Mouse (Mus musculus) heart, adult 2 months (tissue): ENCODE data around the gene Denr. TPM values are rescaled to one million over a fixed set of nuclear protein-coding genes. Genes with fewer than 3 reads are reported as not detected.

Experiments used
- DNase-seq, 2 experiments: peaks; one replicate each; pipeline ENCODE4 v3.0.0; 2021
- H3K27ac ChIP-seq: fragments of 200-600 bp; 2 replicates; pipeline ENCODE4 v1.8.1; 2022
- H3K27me3 ChIP-seq: fragments of 200-500 bp; 2 replicates; pipeline ENCODE4 v1.6.1; 2012; ENCODE audit warnings: mild to moderate bottlenecking, low read length, inconsistent platforms, mixed read lengths; ENCODE audit not compliant: control insufficient read depth, insufficient read depth
- H3K36me3 ChIP-seq: fragments of 200-500 bp; 2 replicates; pipeline ENCODE4 v1.6.1; 2012; ENCODE audit warnings: low read length, inconsistent platforms; ENCODE audit not compliant: control insufficient read depth, insufficient read depth
- H3K4me1 ChIP-seq: fragments of 200-500 bp; 2 replicates; pipeline ENCODE4 v1.6.1; 2011; ENCODE audit warnings: low read length; ENCODE audit not compliant: control insufficient read depth, insufficient read depth
- H3K4me3 ChIP-seq: fragments of 200-600 bp; 2 replicates; pipeline ENCODE4 v1.8.1; 2022
- H3K79me2 ChIP-seq: fragments of 200-500 bp; replicated peaks from 2 replicates; pipeline ENCODE4 v1.6.1; 2012; ENCODE audit warnings: mild to moderate bottlenecking, inconsistent platforms, low read length, moderate library complexity, mixed read lengths; ENCODE audit not compliant: control insufficient read depth, insufficient read depth
- H3K9ac ChIP-seq: fragments of 200-500 bp; 2 replicates; pipeline ENCODE4 v1.6.1; 2012; ENCODE audit warnings: low read depth, mild to moderate bottlenecking, control low read depth, inconsistent platforms, low read length, mixed read lengths
- CTCF ChIP-seq: fragments of 200-600 bp; IDR thresholded peaks from 2 replicates; pipeline ENCODE4 v1.8.1; 2022; ENCODE audit warnings: antibody characterized with exemption, mild to moderate bottlenecking, moderate library complexity
- EP300 ChIP-seq: fragments of 200-500 bp; IDR thresholded peaks from 2 replicates; pipeline ENCODE4 v1.6.1; 2011; ENCODE audit warnings: low read depth, low read length, control low read depth; ENCODE audit not compliant: insufficient read depth
- POLR2A ChIP-seq: fragments of 200-500 bp; IDR thresholded peaks from 2 replicates; pipeline ENCODE4 v1.6.1; 2011; ENCODE audit warnings: mild to moderate bottlenecking, low read depth, low read length, control low read depth; ENCODE audit not compliant: insufficient read depth
- WGBS: fragments of 180-500 bp; shearing (Covaris S2); methylation state at CpG from one replicate; pipeline ENCODE4 v1.1.7; 2018; 5-methylcytosine and 5-hydroxymethylcytosine counted together
- intact Hi-C: fragments of 180-260 bp; cut with DNase I; formaldehyde crosslinking; loops from one replicate; pipeline ENCODE4 v1.15.1; 2025
- polyA plus RNA-seq: library from polyadenylated mRNA; depleted of rRNA; stranded (reverse); fragments of >200 nt; gene quantifications from 2 replicates; pipeline ENCODE4 v1.2.3, GENCODE M21; 2012
- total RNA-seq, 2 experiments: library from RNA; stranded (reverse); gene quantifications; 2 replicates each; pipeline ENCODE4 v1.2.3; 2021

Gene Denr
- total and polyA plus RNA-seq, 3 experiments: 35.1 to 58.8 (median 49.6) TPM

DNA sequence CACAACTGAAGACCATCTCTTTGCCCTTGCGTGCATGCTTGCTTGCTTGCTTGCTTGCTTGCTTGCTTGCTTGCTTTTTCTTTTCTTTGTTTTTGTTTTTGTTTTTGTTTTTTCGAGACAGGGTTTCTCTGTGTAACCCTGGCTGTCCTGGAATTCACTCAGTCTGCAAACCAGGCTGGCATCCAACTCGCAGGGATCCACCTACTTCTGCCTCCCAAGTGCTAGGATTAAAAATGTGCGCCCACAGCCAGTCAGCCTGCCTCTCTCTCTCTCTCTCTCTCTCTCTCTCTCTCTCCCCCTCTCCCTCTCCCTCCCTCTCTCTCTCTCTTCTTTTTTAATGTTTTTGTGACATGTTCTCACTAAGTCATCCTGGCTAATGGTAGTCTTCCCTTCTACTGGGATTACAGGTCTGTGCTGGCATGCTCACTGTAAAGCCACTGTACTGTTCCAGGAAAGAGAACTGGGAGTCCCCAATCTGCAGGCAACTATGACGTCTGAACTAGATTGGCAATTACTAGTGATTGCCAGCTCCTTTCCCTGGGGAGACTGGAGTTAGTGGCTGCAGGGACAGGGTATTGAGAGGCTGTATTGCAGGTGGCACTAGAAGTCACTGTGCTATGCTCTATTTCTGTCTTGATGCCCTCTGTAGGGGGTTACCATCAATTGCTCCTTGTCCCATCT lies 45.5 kb downstream of the Denr start:
- Histone ChIP-seq H3K27me3 (no peaks in the 10 kb centered on the region), H3K79me2 (no peaks in the 10 kb centered on the region), H3K27ac (no peak overlapping the region), H3K9ac (no peak overlapping the region), H3K36me3 (no peaks in the 10 kb centered on the region), H3K4me3 (no peak overlapping the region), H3K4me1 (no peaks in the 10 kb centered on the region; the same call in 1 of the 2 replicates)
- WGBS: 54% methylated on average over 5 of the region's 5 CpGs
- DNase-seq: no peak
- intact Hi-C loops: no loop called here
- TF ChIP-seq EP300 (no peak), POLR2A (no peak), CTCF (no peak)

DNA sequence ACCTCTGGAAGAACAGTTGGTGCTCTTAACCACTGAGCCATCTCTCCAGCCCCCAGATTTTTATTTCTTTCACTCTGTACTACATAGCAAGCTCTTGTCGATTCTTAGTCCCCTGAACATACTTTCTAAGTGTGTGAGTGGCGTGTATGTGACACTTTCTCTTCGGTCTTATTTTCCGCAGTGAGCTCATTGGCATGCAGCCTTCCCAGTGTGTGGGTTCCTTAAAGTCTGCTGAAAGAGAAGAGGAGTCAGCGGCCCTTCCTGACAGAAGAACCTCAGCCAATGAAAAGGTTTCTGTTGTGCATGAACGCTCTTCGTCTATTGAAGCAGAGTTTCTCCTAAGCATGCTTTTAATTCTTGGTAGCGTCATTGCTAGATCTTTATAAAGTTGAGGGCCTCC lies 50.2 kb downstream of the Denr start:
- intact Hi-C loops: no loop called here
- 94% methylated on average over 8 of the region's 8 CpGs for WGBS
- H3K27ac ChIP-seq: no peak overlapping the region
- no peaks in the 10 kb centered on the region; the same call in 1 of the 2 replicates for H3K4me1 ChIP-seq
- H3K27me3 ChIP-seq: no peaks in the 10 kb centered on the region
- H3K4me3 ChIP-seq: no peak overlapping the region
- no peak for DNase-seq
- TF ChIP-seq POLR2A (no peak), EP300 (no peak), CTCF (no peak)
- no peak overlapping the region for H3K9ac ChIP-seq
- H3K36me3 ChIP-seq: no peaks in the 10 kb centered on the region
- H3K79me2 ChIP-seq: no peaks in the 10 kb centered on the region

DNA sequence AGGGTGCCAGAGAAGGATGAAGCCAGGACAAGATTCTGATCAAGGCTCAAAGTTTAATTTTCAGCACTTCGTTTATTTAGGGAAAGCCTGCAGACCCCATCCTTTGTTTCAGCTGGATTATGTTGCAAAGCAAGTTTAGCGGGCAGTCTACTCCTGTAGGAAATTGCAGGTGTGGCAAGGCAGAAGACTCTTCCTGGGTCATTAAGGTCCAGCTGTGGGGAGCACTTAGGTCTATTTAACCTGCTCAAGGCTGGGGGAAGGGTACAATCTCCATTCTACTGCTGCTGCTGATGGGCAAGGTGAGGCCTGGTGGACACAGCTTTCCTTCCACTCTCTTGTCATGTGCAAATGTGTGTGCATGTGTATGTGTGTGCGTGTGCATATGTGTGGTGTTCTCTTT lies 52.0 kb downstream of the Denr start:
- whole genome bisulfite sequencing: 92% methylated on average over 3 of the region's 3 CpGs
- no peak overlapping the region for H3K4me3 ChIP-seq
- no peaks in the 10 kb centered on the region for H3K27me3 ChIP-seq
- H3K27ac ChIP-seq: no peak overlapping the region
- H3K9ac ChIP-seq: no peak overlapping the region
- no peaks in the 10 kb centered on the region for H3K79me2 ChIP-seq
- H3K36me3 ChIP-seq: no peaks in the 10 kb centered on the region
- intact Hi-C loops: no loop called here
- DNase-seq: no peak
- H3K4me1 ChIP-seq: no peaks in the 10 kb centered on the region
- no peak for TF ChIP-seq EP300
- no peak for TF ChIP-seq POLR2A
- TF ChIP-seq CTCF: no peak

DNA sequence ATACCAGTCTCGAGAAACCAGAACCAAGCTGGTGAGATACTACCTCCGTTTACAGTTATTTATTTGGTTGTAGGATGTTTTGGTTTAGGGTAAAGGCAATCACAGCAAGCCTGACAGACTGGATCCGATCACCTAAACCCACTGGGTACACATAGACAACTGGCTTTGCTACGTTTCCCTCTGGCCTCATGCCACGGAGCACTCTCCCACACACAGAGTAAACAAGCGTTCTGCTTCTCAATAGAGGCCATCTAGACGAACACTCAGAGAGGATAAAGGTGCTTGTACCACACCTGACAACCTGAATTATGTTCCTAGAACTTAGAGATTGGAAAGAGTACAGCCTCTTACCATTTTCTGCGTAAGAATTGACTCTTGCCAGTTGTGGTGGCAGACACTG lies 53.2 kb downstream of the Denr start:
- no peaks in the 10 kb centered on the region for H3K27me3 ChIP-seq
- intact Hi-C loops: no loop called here
- H3K4me3 ChIP-seq: no peak overlapping the region
- no peak overlapping the region for H3K27ac ChIP-seq
- no peak for DNase-seq
- WGBS: 77% methylated on average over 8 of the region's 8 CpGs
- TF ChIP-seq CTCF: no peak
- TF ChIP-seq POLR2A: no peak
- TF ChIP-seq EP300: no peak
- no peaks in the 10 kb centered on the region for H3K36me3 ChIP-seq
- no peak overlapping the region for H3K9ac ChIP-seq
- H3K4me1 ChIP-seq: no peaks in the 10 kb centered on the region
- no peaks in the 10 kb centered on the region for H3K79me2 ChIP-seq

- Histone ChIP-seq H3K4me1 (no peaks in the 10 kb centered on the region), H3K27me3 (no peaks in the 10 kb centered on the region), H3K4me3 (no peak overlapping the region), H3K79me2 (no peaks in the 10 kb centered on the region), H3K27ac (no peak overlapping the region), H3K9ac (no peak overlapping the region), H3K36me3 (no peaks in the 10 kb centered on the region)
- TF ChIP-seq POLR2A: no peak
- no peak for TF ChIP-seq CTCF
- TF ChIP-seq EP300: no peak
- no peak for DNase-seq
- WGBS: 85% methylated on average over 12 of the region's 12 CpGs
- intact Hi-C loops: no loop called here
Observed at GRCm38 (mm10) chr5:123961046-123961445, 54.1 kb downstream of the Denr start.

GRCm38 (mm10) chr5:123964208-123964607 lies 57.2 kb downstream of the Denr start:
- H3K36me3 ChIP-seq: no peaks in the 10 kb centered on the region
- 88% methylated on average over 4 of the region's 4 CpGs for WGBS
- no peak for DNase-seq
- H3K27ac ChIP-seq: no peak overlapping the region
- H3K27me3 ChIP-seq: no peaks in the 10 kb centered on the region
- no peak for TF ChIP-seq EP300
- no peak for TF ChIP-seq CTCF
- TF ChIP-seq POLR2A: no peak
- H3K4me3 ChIP-seq: no peak overlapping the region
- H3K9ac ChIP-seq: no peak overlapping the region
- no peaks in the 10 kb centered on the region for H3K4me1 ChIP-seq
- intact Hi-C loops: no loop called here
- H3K79me2 ChIP-seq: no peaks in the 10 kb centered on the region
